Mouse (Mus musculus) bone marrow macrophage, adult 2 months (primary cell): Measurements from ENCODE around the gene Uggt2. TPM values are rescaled to one million over a fixed set of nuclear protein-coding genes. Genes with fewer than 3 reads are reported as not detected.
A peak's percentile ranks its signal among the peaks of the same experiment; 100 is the strongest.

Experiments used
- H3K27ac ChIP-seq: 2 replicates; pipeline ENCODE4 v1.5.1; 2012; ENCODE audit warnings: low read depth, low read length; ENCODE audit not compliant: insufficient read depth
- H3K4me1 ChIP-seq: 2 replicates; pipeline ENCODE4 v1.6.1; 2012; ENCODE audit warnings: low read length; ENCODE audit not compliant: control insufficient read depth, insufficient read depth
- H3K4me3 ChIP-seq: 2 replicates; pipeline ENCODE4 v1.5.1; 2012; ENCODE audit warnings: mild to moderate bottlenecking, low read length, moderate library complexity; ENCODE audit not compliant: insufficient read depth
- CTCF ChIP-seq: IDR thresholded peaks from 2 replicates; pipeline ENCODE4 v1.5.1; 2012; ENCODE audit warnings: low read depth, mild to moderate bottlenecking, low read length, moderate library complexity
- POLR2A ChIP-seq: IDR thresholded peaks from 2 replicates; pipeline ENCODE4 v1.6.1; 2012; ENCODE audit warnings: mild to moderate bottlenecking, low read depth, low read length, borderline replicate concordance
- polyA plus RNA-seq: library from polyadenylated mRNA; stranded (reverse); fragments of >200 nt; gene quantifications from 2 replicates; pipeline ENCODE4 v1.2.4, GENCODE M21; 2012; ENCODE audit not compliant: missing spikeins, insufficient read depth, insufficient read length

Uggt2 gene
- polyA plus RNA-seq, 1 experiment, result 4.5 TPM

DNA sequence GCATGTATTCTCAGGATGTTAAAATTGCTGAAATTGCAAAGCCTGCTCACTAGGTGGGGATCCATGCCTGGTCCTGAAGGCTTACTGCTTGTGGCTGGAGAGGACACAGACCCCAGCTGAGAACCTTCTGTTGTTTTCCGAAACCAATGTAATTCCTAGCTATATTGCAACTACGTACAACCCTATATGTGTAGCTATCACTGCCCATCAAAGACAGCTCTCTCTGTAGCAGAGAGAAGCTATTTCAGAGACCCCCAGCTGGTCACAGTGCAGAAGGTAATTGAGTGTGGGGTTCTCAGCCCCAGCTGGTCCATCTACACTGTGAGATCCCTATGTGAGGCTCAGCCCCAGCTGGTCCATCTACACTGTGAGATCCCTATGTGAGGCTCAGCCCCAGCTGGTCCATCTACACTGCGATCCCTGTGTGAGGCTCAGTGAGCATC, 10.6 kb upstream of the Uggt2 start:
- Histone ChIP-seq H3K27ac (no peak overlapping the region), H3K4me3 (no peak overlapping the region), H3K4me1 (no peaks in the 10 kb centered on the region)
- TF ChIP-seq POLR2A (no peak), CTCF (no peak)

GRCm38 (mm10) chr14:119108776-119109301, 9.6 kb upstream of the Uggt2 start:
- no peak overlapping the region for H3K4me3 ChIP-seq
- H3K27ac ChIP-seq, result no peak overlapping the region
- no peaks in the 10 kb centered on the region for H3K4me1 ChIP-seq
- no peak for TF ChIP-seq POLR2A
- no peak for TF ChIP-seq CTCF

DNA sequence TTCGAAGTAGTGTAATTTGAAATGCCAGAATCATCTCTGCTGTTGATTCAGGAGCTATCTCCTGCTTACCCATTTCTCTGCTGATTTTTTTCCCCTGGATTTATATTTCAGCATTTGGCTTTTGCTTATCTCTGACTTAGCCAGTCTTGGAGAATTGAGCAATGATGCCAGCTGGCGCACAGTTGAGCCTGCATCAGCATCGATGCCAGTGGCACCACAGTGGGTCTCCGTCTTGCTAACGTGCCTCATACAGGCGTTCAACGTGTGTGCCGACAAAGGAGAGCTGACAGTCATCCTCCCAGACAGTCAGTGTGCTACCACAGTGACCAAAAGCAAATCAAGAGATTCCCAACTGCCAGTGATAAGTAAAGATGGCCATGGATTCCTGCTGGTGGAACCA, 8.4 kb upstream of the Uggt2 start:
- no peak overlapping the region for H3K4me3 ChIP-seq
- H3K27ac ChIP-seq, result no peak overlapping the region
- TF ChIP-seq POLR2A (no peak), CTCF (no peak)
- H3K4me1 ChIP-seq, result no peaks in the 10 kb centered on the region

DNA sequence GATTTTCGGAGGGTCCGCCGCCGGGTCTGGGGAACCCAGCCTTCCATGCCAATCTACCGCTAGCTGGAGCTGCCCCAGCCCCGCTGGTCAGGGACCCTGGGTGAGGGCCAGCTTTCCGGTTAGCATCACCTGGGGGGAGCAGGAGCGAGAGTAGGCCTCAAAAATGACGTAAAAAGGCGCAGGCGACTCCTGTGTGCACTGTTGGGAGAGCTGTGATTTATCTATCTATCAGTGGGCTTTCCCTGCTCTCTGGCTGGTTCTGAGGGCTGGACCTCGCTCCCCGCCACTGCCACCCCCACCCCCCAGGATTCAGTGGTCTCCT, 301 bp upstream of the Uggt2 start:
- peak overlapping the region; percentile 73 for H3K4me3 ChIP-seq
- no peaks in the 10 kb centered on the region for H3K4me1 ChIP-seq
- no peak overlapping the region for H3K27ac ChIP-seq
- no peak for TF ChIP-seq CTCF
- TF ChIP-seq POLR2A, result no peak

GRCm38 (mm10) chr14:119061811-119062210, 37.4 kb downstream of the Uggt2 start:
- no peaks in the 10 kb centered on the region for H3K4me1 ChIP-seq
- no peak overlapping the region for H3K27ac ChIP-seq
- H3K4me3 ChIP-seq, result no peak overlapping the region
- TF ChIP-seq POLR2A (no peak), CTCF (no peak)

DNA sequence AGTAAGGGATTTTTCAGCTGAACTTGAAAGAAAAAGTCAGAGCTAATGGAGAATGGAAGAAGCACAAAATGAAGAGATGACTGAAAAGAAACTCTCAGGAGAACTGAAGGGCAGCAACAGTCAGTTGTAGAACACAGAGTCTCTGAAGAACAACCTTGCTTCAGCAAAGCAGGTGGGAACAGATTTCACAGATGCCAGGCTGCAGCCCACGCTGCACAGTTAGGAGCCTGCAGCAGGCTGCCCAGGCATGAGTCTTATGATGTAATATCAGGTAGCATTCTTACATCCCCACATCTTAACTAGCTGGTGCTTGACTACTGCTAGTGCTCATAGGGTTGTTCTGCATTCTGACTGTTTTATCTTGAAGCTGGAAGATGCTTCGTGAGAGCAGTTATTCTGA, 38.5 kb downstream of the Uggt2 start:
- Histone ChIP-seq H3K27ac (no peak overlapping the region), H3K4me1 (no peaks in the 10 kb centered on the region), H3K4me3 (no peak overlapping the region)
- TF ChIP-seq POLR2A (no peak), CTCF (no peak)

- H3K4me1 ChIP-seq, result peaks cover 2% of the 10 kb centered on the region
- TF ChIP-seq POLR2A (no peak), CTCF (no peak)
- H3K27ac ChIP-seq, result no peak overlapping the region
- H3K4me3 ChIP-seq, result no peak overlapping the region
Measured at GRCm38 (mm10) chr14:119057014-119057413, 42.2 kb downstream of the Uggt2 start.

DNA sequence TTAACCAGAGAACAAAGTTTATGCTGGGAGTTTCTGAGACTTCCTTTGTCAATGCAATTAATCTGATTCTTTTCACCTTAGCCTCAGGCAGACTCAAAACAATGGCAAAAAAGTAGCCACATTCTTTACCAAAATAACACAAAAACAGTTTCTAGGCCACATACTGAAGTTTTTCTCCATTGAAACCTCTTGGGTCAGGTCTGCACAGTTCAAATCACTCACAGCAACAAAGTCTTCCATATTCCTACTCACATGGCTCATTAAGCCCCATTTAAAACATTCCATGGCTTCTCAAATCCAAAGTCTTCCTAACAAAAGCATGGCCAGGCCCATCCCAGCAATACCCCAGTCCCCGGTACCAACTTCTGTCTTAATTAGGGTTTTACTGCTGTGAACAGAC, 46.3 kb downstream of the Uggt2 start:
- no peak for TF ChIP-seq CTCF
- TF ChIP-seq POLR2A, result no peak
- Histone ChIP-seq H3K4me3 (no peak overlapping the region), H3K27ac (no peak overlapping the region), H3K4me1 (peaks cover 5% of the 10 kb centered on the region)

- Histone ChIP-seq H3K27ac (peak overlapping the region; percentile 21; the same call in 1 of the 2 replicates), H3K4me1 (peaks cover 5% of the 10 kb centered on the region), H3K4me3 (no peak overlapping the region)
- TF ChIP-seq CTCF, result no peak
- TF ChIP-seq POLR2A, result no peak
Measured at GRCm38 (mm10) chr14:119052361-119052760, 46.9 kb downstream of the Uggt2 start.

DNA sequence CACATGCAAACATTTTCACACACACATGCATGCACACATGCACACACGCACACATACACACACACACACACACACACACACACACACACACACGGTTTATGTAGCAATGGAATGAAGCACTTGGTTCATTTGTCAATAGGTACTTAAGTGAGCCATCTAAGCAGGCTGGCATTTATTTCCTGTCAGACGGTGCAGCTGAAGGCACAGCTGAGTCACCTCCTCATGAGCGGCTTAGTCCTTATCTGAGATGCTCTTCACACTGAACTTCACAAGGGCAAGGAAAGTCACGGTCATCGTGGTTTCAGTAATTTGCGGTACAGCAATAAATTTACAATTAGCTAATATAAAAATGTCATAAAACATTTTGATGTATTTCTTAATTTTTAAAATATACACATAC, 55.5 kb downstream of the Uggt2 start:
- H3K4me1 ChIP-seq, result no peaks in the 10 kb centered on the region; the same call in 1 of the 2 replicates

GRCm38 (mm10) chr14:119040253-119040652, 59.0 kb downstream of the Uggt2 start:
- no peaks in the 10 kb centered on the region for H3K4me1 ChIP-seq
- TF ChIP-seq POLR2A (no peak), CTCF (peak; percentile 42)
- H3K27ac ChIP-seq, result no peak overlapping the region
- H3K4me3 ChIP-seq, result no peak overlapping the region

More for the DNA sequence above, 55.5 kb downstream of the Uggt2 start:
- TF ChIP-seq POLR2A (no peak), CTCF (no peak)
- Histone ChIP-seq H3K27ac (no peak overlapping the region), H3K4me3 (no peak overlapping the region)
